Mouse (Mus musculus) neural tube, embryonic 11.5 days (tissue): ENCODE data around the gene Rab2b. TPM values are rescaled to one million over a fixed set of nuclear protein-coding genes. Genes with fewer than 3 reads are reported as not detected.

Source experiments
- ATAC-seq: fragments of 200-750 bp; cut with Nextera tagmentation; 2 replicates; pipeline ENCODE4 v1.8.0; 2017; ENCODE audit warnings: moderate number of reproducible peaks, mild to moderate bottlenecking, moderate TSS enrichment, moderate library complexity; ENCODE audit not compliant: insufficient read depth, low FRiP score, low TSS enrichment
- DNase-seq: peaks from one replicate; pipeline ENCODE4 v3.0.0-alpha.2; 2015; ENCODE audit warnings: low spot score
- H3K27ac ChIP-seq: fragments of 300-500 bp; sonication (generic); 2 replicates; pipeline ENCODE4 v1.5.1; 2014; ENCODE audit warnings: low read depth, mild to moderate bottlenecking, low read length
- H3K27me3 ChIP-seq: fragments of 300-500 bp; sonication (generic); 2 replicates; pipeline ENCODE4 v1.6.1; 2014; ENCODE audit warnings: mild to moderate bottlenecking, low read length, mixed read lengths; ENCODE audit not compliant: control insufficient read depth, insufficient read depth
- H3K36me3 ChIP-seq: fragments of 300-500 bp; sonication (generic); 2 replicates; pipeline ENCODE4 v1.6.1; 2014; ENCODE audit warnings: mild to moderate bottlenecking, low read length, moderate library complexity, mixed read lengths; ENCODE audit not compliant: control insufficient read depth, insufficient read depth
- H3K4me1 ChIP-seq: fragments of 300-500 bp; sonication (generic); 2 replicates; pipeline ENCODE4 v1.6.1; 2014; ENCODE audit warnings: low read length, mixed read lengths; ENCODE audit not compliant: control insufficient read depth, insufficient read depth
- H3K4me2 ChIP-seq: fragments of 300-500 bp; sonication (generic); 2 replicates; pipeline ENCODE4 v1.6.1; 2014; ENCODE audit warnings: low read depth, mild to moderate bottlenecking, moderate library complexity
- H3K4me3 ChIP-seq: fragments of 300-500 bp; sonication (generic); 2 replicates; pipeline ENCODE4 v1.5.1; 2014; ENCODE audit warnings: low read depth, low read length
- H3K9ac ChIP-seq: fragments of 300-500 bp; sonication (generic); 2 replicates; pipeline ENCODE4 v1.6.1; 2014; ENCODE audit warnings: mild to moderate bottlenecking, low read length
- H3K9me3 ChIP-seq: fragments of 300-500 bp; sonication (generic); 2 replicates; pipeline ENCODE4 v1.6.1; 2016; ENCODE audit warnings: low read length; ENCODE audit not compliant: control insufficient read depth
- WGBS: fragments of 180-500 bp; shearing (Covaris S2); extraction: QIAGEN DNeasy Blood & Tissue Kit; methylation state at CpG from one replicate; pipeline ENCODE4 v1.1.7; 2014; 5-methylcytosine and 5-hydroxymethylcytosine counted together
- polyA plus RNA-seq: library from polyadenylated mRNA; unstranded; fragments of >200 nt; fragmentation: Nextera tagmentation; extraction: Ambion mirVana; gene quantifications from 2 replicates; pipeline ENCODE4 v1.2.1, GENCODE M21; 2014

Gene Rab2b
- 38.2 and 40.9 TPM in 2 replicates for polyA plus RNA-seq

GRCm38 (mm10) chr14:52278932-52279746 is at the start of gene Rab2b, which contains the start of gene Tox4:
Gene Rab2b (minus strand): TSS chr14:52279545.
Gene Tox4 (plus strand): TSS chr14:52279146.
- DNase-seq (peak; percentile 99), ATAC-seq (peak; percentile 98)
- Histone ChIP-seq H3K36me3 (peaks cover 2% of the 10 kb centered on the region; the same call in 1 of the 2 replicates), H3K9me3 (no peaks in the 10 kb centered on the region), H3K4me2 (peak within 1 kb of the TSS; percentile 61), H3K27ac (peak within 1 kb of the TSS; percentile 51), H3K9ac (peak within 1 kb of the TSS; percentile 75), H3K4me1 (peaks cover 6% of the 10 kb centered on the region), H3K27me3 (no peaks in the 10 kb centered on the region), H3K4me3 (peak within 1 kb of the TSS; percentile 94)
- under 1% methylated on average over 65 of the region's 66 CpGs for WGBS

GRCm38 (mm10) chr14:52327910-52328812 is 48.8 kb upstream of the Rab2b start, which contains the start of gene Sall2:
Gene Sall2 (minus strand): TSS chr14:52328762.
- Histone ChIP-seq H3K27me3 (no peaks in the 10 kb centered on the region), H3K4me2 (peak within 1 kb of the TSS; percentile 78), H3K9ac (peak within 1 kb of the TSS; percentile 80), H3K9me3 (no peaks in the 10 kb centered on the region), H3K4me3 (peak within 1 kb of the TSS; percentile 55), H3K4me1 (peaks cover 4% of the 10 kb centered on the region; the same call in 1 of the 2 replicates), H3K27ac (peak within 1 kb of the TSS; percentile 84), H3K36me3 (no peaks in the 10 kb centered on the region)
- peak; percentile 73 for ATAC-seq
- DNase-seq, result peak; percentile 32
- WGBS, result under 1% methylated on average over 26 of the region's 26 CpGs

GRCm38 (mm10) chr14:52327375-52327901 is 48.1 kb upstream of the Rab2b start:
- peaks cover 4% of the 10 kb centered on the region; the same call in 1 of the 2 replicates for H3K4me1 ChIP-seq
- WGBS, result 3% methylated on average over 14 of the region's 14 CpGs
- no peaks in the 10 kb centered on the region for H3K9me3 ChIP-seq
- peak overlapping the region; percentile 78 for H3K4me2 ChIP-seq
- peak overlapping the region; percentile 84 for H3K27ac ChIP-seq
- peak overlapping the region; percentile 55 for H3K4me3 ChIP-seq
- H3K9ac ChIP-seq, result peak overlapping the region; percentile 80
- no peaks in the 10 kb centered on the region for H3K27me3 ChIP-seq
- ATAC-seq (peak; percentile 52), DNase-seq (peak; percentile 61)
- H3K36me3 ChIP-seq, result no peaks in the 10 kb centered on the region

DNA sequence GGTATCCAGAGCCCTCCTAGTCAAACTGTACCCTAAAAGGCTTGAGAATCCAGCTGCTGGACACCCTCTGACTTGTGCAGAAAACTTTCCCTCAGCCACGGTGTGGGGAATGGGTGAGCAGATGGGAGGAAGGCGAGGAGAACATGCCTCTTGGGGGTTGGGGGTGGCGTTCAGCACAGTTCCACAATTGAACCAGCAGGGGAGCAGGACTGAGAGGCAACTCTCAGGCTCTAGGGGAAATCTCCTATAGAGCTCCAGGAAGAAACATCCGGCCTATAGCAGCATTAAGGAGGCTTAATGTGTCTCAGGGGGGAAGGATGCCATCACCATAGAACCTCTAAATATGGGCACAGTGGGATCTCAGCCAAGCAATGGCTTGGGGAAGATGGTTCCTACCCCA is 46.5 kb upstream of the Rab2b start:
- 8% methylated on average over 4 of the region's 4 CpGs for WGBS
- peaks cover 4% of the 10 kb centered on the region; the same call in 1 of the 2 replicates for H3K4me1 ChIP-seq
- peak overlapping the region; percentile 78 for H3K4me2 ChIP-seq
- ATAC-seq, result no peak
- no peak overlapping the region for H3K4me3 ChIP-seq
- no peaks in the 10 kb centered on the region for H3K9me3 ChIP-seq
- peak; percentile 41 for DNase-seq
- H3K27ac ChIP-seq, result no peak overlapping the region
- H3K36me3 ChIP-seq, result no peaks in the 10 kb centered on the region
- no peak overlapping the region for H3K9ac ChIP-seq
- H3K27me3 ChIP-seq, result no peaks in the 10 kb centered on the region

DNA sequence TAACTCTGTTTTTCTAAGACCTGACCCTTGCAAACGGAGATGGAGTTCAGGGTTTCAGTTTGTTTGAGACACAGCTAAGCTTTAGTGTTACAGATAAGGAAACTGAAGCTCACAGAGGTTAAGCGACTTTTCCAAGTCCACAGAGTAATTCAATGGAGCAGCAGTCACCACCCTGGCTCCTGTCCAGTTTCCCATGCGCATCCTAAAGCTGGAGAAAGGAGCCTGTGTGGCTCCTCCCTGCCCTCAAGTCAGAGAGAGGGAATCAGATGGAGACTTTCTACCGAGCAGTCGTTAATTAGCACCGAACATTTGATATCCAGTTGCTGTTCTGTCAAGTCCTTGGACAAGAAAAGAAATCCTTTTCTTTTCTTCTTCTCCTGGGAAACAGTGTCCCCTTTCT is 40.0 kb upstream of the Rab2b start:
- H3K27me3 ChIP-seq, result no peaks in the 10 kb centered on the region
- no peak for ATAC-seq
- no peak overlapping the region for H3K27ac ChIP-seq
- peaks cover 2% of the 10 kb centered on the region for H3K36me3 ChIP-seq
- peaks cover 19% of the 10 kb centered on the region for H3K4me1 ChIP-seq
- no peak overlapping the region for H3K4me3 ChIP-seq
- no peaks in the 10 kb centered on the region for H3K9me3 ChIP-seq
- no peak overlapping the region; the same call in 1 of the 2 replicates for H3K9ac ChIP-seq
- no peak overlapping the region for H3K4me2 ChIP-seq
- DNase-seq, result no peak
- 80% methylated on average over 6 of the region's 6 CpGs for WGBS

- WGBS, result 4% methylated on average over 16 of the region's 16 CpGs
- peaks cover 39% of the 10 kb centered on the region for H3K4me1 ChIP-seq
- peak overlapping the region; percentile 85 for H3K27ac ChIP-seq
- peak overlapping the region; percentile 95 for H3K9ac ChIP-seq
- H3K4me2 ChIP-seq, result peak overlapping the region; percentile 91
- peaks cover 26% of the 10 kb centered on the region for H3K36me3 ChIP-seq
- H3K4me3 ChIP-seq, result peak overlapping the region; percentile 79
- H3K9me3 ChIP-seq, result no peaks in the 10 kb centered on the region
- peak; percentile 81 for ATAC-seq
- peak; percentile 76 for DNase-seq
- H3K27me3 ChIP-seq, result no peaks in the 10 kb centered on the region
Observed at GRCm38 (mm10) chr14:52316441-52317225, 37.3 kb upstream of the Rab2b start.

DNA sequence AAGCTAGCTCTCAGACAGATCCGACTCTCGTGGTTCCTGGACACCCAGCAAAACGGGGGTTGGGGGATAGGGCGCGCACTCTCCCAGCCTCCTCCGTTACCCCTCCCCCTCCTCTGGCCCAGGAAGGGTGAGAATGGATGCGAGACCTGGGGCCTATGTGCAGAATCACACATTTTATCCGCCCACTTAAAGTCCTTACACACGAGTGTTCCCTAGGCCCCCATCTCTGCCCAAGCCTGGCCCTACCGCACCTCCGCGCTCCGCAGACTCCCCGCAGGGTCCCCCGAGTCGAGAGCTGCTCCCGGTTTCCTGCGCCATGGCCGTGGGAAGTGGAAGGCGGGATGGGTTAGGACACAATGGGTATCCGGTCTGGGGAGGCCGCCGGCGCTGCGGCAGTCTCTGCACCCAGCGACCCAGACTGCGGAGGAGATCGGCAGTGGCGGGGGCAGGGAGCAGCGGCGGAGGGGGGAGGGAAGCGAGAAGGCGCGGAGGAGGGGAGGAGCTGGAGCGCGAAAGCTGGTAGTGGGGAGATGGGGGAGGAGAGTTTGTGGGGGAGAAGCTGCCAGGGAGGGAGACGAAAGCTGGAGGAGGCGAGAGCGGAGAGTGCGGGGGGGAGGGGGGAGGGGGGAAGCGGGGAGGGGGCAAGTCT is 36.6 kb upstream of the Rab2b start:
- H3K27me3 ChIP-seq, result no peaks in the 10 kb centered on the region
- peak overlapping the region; percentile 95 for H3K9ac ChIP-seq
- peaks cover 39% of the 10 kb centered on the region for H3K4me1 ChIP-seq
- peaks cover 26% of the 10 kb centered on the region for H3K36me3 ChIP-seq
- under 1% methylated on average over 28 of the region's 41 CpGs for WGBS
- H3K9me3 ChIP-seq, result no peaks in the 10 kb centered on the region
- peak overlapping the region; percentile 91 for H3K4me2 ChIP-seq
- DNase-seq (peak; percentile 84), ATAC-seq (peak; percentile 81)
- peak overlapping the region; percentile 79 for H3K4me3 ChIP-seq
- H3K27ac ChIP-seq, result peak overlapping the region; percentile 85
